Mouse (Mus musculus) midbrain, embryonic 14.5 days (tissue): Measurements from ENCODE around the gene Ifngr2. TPM values are rescaled to one million over a fixed set of nuclear protein-coding genes. Genes with fewer than 3 reads are reported as not detected.

Experiments
- ATAC-seq: fragments of 200-750 bp; cut with Nextera tagmentation; 2 replicates; pipeline ENCODE4 v1.8.0; 2017; ENCODE audit warnings: moderate number of reproducible peaks, moderate library complexity; ENCODE audit not compliant: low FRiP score, low TSS enrichment
- DNase-seq: peaks from one replicate; pipeline ENCODE4 v3.0.0-alpha.2; 2015
- H3K27ac ChIP-seq: fragments of 300-500 bp; sonication (generic); replicated peaks from 2 replicates; pipeline ENCODE4 v1.5.1; 2014; ENCODE audit warnings: mild to moderate bottlenecking, low read depth, low read length, moderate library complexity
- H3K27me3 ChIP-seq: fragments of 300-500 bp; sonication (generic); 2 replicates; pipeline ENCODE4 v1.6.1; 2014; ENCODE audit warnings: low read length, control low read depth, mixed read lengths; ENCODE audit not compliant: control insufficient read depth, insufficient read depth
- H3K36me3 ChIP-seq: fragments of 300-500 bp; sonication (generic); 2 replicates; pipeline ENCODE4 v1.6.1; 2014; ENCODE audit warnings: low read length, control low read depth; ENCODE audit not compliant: control insufficient read depth, insufficient read depth
- H3K4me1 ChIP-seq: fragments of 300-500 bp; sonication (generic); 2 replicates; pipeline ENCODE4 v1.6.1; 2014; ENCODE audit warnings: mild to moderate bottlenecking, antibody characterized with exemption, low read length, control low read depth; ENCODE audit not compliant: control insufficient read depth, insufficient read depth
- H3K4me2 ChIP-seq: fragments of 300-500 bp; sonication (generic); 2 replicates; pipeline ENCODE4 v1.6.1; 2014; ENCODE audit warnings: mild to moderate bottlenecking, low read length, moderate library complexity
- H3K4me3 ChIP-seq: fragments of 300-500 bp; sonication (generic); replicated peaks from 2 replicates; pipeline ENCODE4 v1.5.1; 2014; ENCODE audit warnings: low read depth, low read length
- H3K9ac ChIP-seq: fragments of 300-500 bp; sonication (generic); replicated peaks from 2 replicates; pipeline ENCODE4 v1.6.1; 2014; ENCODE audit warnings: mild to moderate bottlenecking, low read length, moderate library complexity
- H3K9me3 ChIP-seq: fragments of 300-500 bp; sonication (generic); 2 replicates; pipeline ENCODE4 v1.6.1; 2016; ENCODE audit warnings: low read length, control low read depth, mixed read lengths; ENCODE audit not compliant: control insufficient read depth
- WGBS: fragments of 180-500 bp; shearing (Covaris S2); extraction: QIAGEN DNeasy Blood & Tissue Kit; methylation state at CpG from one replicate; pipeline ENCODE4 v1.1.7; 2014; 5-methylcytosine and 5-hydroxymethylcytosine counted together
- polyA plus RNA-seq: library from polyadenylated mRNA; unstranded; fragments of >200 nt; fragmentation: Nextera tagmentation; extraction: Ambion mirVana; gene quantifications from 2 replicates; pipeline ENCODE4 v1.2.1, GENCODE M21; 2014

Ifngr2 gene
- 90.2 and 94.2 TPM in 2 replicates for polyA plus RNA-seq

GRCm38 (mm10) chr16:91546836-91547741 lies at the start of gene Ifngr2:
Gene Ifngr2 (plus strand): TSS chr16:91547072.
- DNase-seq: peak; percentile 78
- ATAC-seq: peak; percentile 87
- Histone ChIP-seq H3K9me3 (no peaks in the 10 kb centered on the region), H3K4me1 (peaks cover 16% of the 10 kb centered on the region), H3K4me3 (peak within 1 kb of the TSS; percentile 74), H3K36me3 (no peaks in the 10 kb centered on the region), H3K27me3 (no peaks in the 10 kb centered on the region), H3K9ac (peak within 1 kb of the TSS; percentile 82), H3K4me2 (peak within 1 kb of the TSS; percentile 69), H3K27ac (peak within 1 kb of the TSS; percentile 49)
- WGBS: under 1% methylated on average over 58 of the region's 74 CpGs

GRCm38 (mm10) chr16:91498041-91498440 lies 48.8 kb upstream of the Ifngr2 start:
- Histone ChIP-seq H3K4me2 (no peak overlapping the region), H3K27me3 (no peaks in the 10 kb centered on the region), H3K27ac (no peak overlapping the region), H3K36me3 (peaks cover 90% of the 10 kb centered on the region), H3K4me1 (no peaks in the 10 kb centered on the region), H3K9ac (no peak overlapping the region), H3K9me3 (no peaks in the 10 kb centered on the region), H3K4me3 (no peak overlapping the region)
- DNase-seq (no peak), ATAC-seq (no peak)
- 94% methylated on average over 7 of the region's 7 CpGs for WGBS

GRCm38 (mm10) chr16:91504701-91505100 lies 42.2 kb upstream of the Ifngr2 start:
- no peak overlapping the region for H3K4me3 ChIP-seq
- ATAC-seq (no peak), DNase-seq (no peak)
- H3K4me1 ChIP-seq: no peaks in the 10 kb centered on the region
- H3K27ac ChIP-seq: no peak overlapping the region
- H3K9ac ChIP-seq: no peak overlapping the region
- no peak overlapping the region for H3K4me2 ChIP-seq
- no peaks in the 10 kb centered on the region for H3K9me3 ChIP-seq
- H3K27me3 ChIP-seq: no peaks in the 10 kb centered on the region
- H3K36me3 ChIP-seq: peaks cover 72% of the 10 kb centered on the region
- 95% methylated on average over 7 of the region's 7 CpGs for WGBS

- Histone ChIP-seq H3K4me2 (no peak overlapping the region), H3K9ac (no peak overlapping the region), H3K27ac (no peak overlapping the region), H3K4me3 (no peak overlapping the region), H3K9me3 (no peaks in the 10 kb centered on the region), H3K36me3 (peaks cover 69% of the 10 kb centered on the region), H3K27me3 (no peaks in the 10 kb centered on the region), H3K4me1 (no peaks in the 10 kb centered on the region)
- DNase-seq (no peak), ATAC-seq (no peak)
- whole genome bisulfite sequencing: 89% methylated on average over 15 of the region's 15 CpGs
Measured at GRCm38 (mm10) chr16:91505116-91505601, 41.7 kb upstream of the Ifngr2 start.

- DNase-seq: no peak
- Histone ChIP-seq H3K4me1 (no peaks in the 10 kb centered on the region), H3K27me3 (no peaks in the 10 kb centered on the region), H3K9ac (no peak overlapping the region), H3K9me3 (no peaks in the 10 kb centered on the region), H3K27ac (no peak overlapping the region), H3K4me3 (no peak overlapping the region), H3K36me3 (peaks cover 62% of the 10 kb centered on the region), H3K4me2 (no peak overlapping the region)
- ATAC-seq: no peak
- WGBS: 93% methylated on average over 12 of the region's 12 CpGs
Measured at GRCm38 (mm10) chr16:91506396-91506795, 40.5 kb upstream of the Ifngr2 start.

- no peak for ATAC-seq
- WGBS: 32% methylated on average over 7 of the region's 7 CpGs
Measured at GRCm38 (mm10) chr16:91512161-91512787, 34.6 kb upstream of the Ifngr2 start.

GRCm38 (mm10) chr16:91513099-91513498 lies 33.8 kb upstream of the Ifngr2 start:
- Histone ChIP-seq H3K36me3 (0 out of 2 replicates have a peak, but pooled peaks cover 6% of the 10 kb centered on the region), H3K4me2 (no peak overlapping the region), H3K4me1 (no peaks in the 10 kb centered on the region), H3K9ac (no peak overlapping the region), H3K9me3 (no peaks in the 10 kb centered on the region), H3K27me3 (no peaks in the 10 kb centered on the region), H3K4me3 (no peak overlapping the region), H3K27ac (no peak overlapping the region)
- ATAC-seq: no peak
- 87% methylated on average over 6 of the region's 6 CpGs for WGBS
- DNase-seq: no peak

More at GRCm38 (mm10) chr16:91512161-91512787, 34.6 kb upstream of the Ifngr2 start:
- Histone ChIP-seq H3K27me3 (no peaks in the 10 kb centered on the region), H3K4me3 (no peak overlapping the region), H3K9ac (no peak overlapping the region), H3K36me3 (0 out of 2 replicates have a peak, but pooled peaks cover 11% of the 10 kb centered on the region), H3K4me1 (no peaks in the 10 kb centered on the region), H3K27ac (no peak overlapping the region), H3K9me3 (no peaks in the 10 kb centered on the region), H3K4me2 (no peak overlapping the region)
- DNase-seq: peak; percentile 89

- WGBS: 87% methylated on average over 7 of the region's 7 CpGs
- Histone ChIP-seq H3K27ac (no peak overlapping the region), H3K4me1 (no peaks in the 10 kb centered on the region), H3K9ac (no peak overlapping the region), H3K27me3 (no peaks in the 10 kb centered on the region), H3K9me3 (no peaks in the 10 kb centered on the region), H3K36me3 (no peaks in the 10 kb centered on the region), H3K4me2 (no peak overlapping the region), H3K4me3 (no peak overlapping the region)
- ATAC-seq (no peak), DNase-seq (no peak)
Measured at GRCm38 (mm10) chr16:91517020-91517419, 29.9 kb upstream of the Ifngr2 start.
